Mouse (Mus musculus): ENCODE measurements around the gene Mycbp. TPM values are rescaled to one million over a fixed set of nuclear protein-coding genes. Genes with fewer than 3 reads are reported as not detected.
"Not testable (repeated sequence)": the region's sequence is repeated elsewhere in the genome, so short reads cannot be mapped to it uniquely, and the experiment has no call there.

Mycbp gene
- polyA plus RNA-seq, 1 experiment, result 11.1 TPM

- TF ChIP-seq POLR2A (IDR thresholded peaks at IDR 0.05; ENCODE audit: borderline replicate concordance, extremely low read depth, insufficient read depth, insufficient read length, poor library complexity, severe bottlenecking) (no peak), CTCF (IDR thresholded peaks at IDR 0.05; ENCODE audit: borderline replicate concordance, extremely low read depth, insufficient read depth, insufficient read length) (no peak)
- DNase-seq (ENCODE audit: low read depth), result no peak
Observed at GRCm38 (mm10) chr4:123912431-123912830, 7.8 kb downstream of the Mycbp start.

- TF ChIP-seq POLR2A (IDR thresholded peaks at IDR 0.05; ENCODE audit: borderline replicate concordance, extremely low read depth, insufficient read depth, insufficient read length, poor library complexity, severe bottlenecking) (no peak; the same call in none of the 2 replicates), CTCF (IDR thresholded peaks at IDR 0.05; ENCODE audit: borderline replicate concordance, extremely low read depth, insufficient read depth, insufficient read length) (no peak)
Observed at GRCm38 (mm10) chr4:123916748-123917547, 12.3 kb downstream of the Mycbp start, which contains the start of gene Rragc. Gene Rragc, plus strand, starts transcription at chr4:123917446.

GRCm38 (mm10) chr4:123917548-123918140 lies 13.0 kb downstream of the Mycbp start, which contains the start of gene 4930535I16Rik:
Gene 4930535I16Rik, minus strand, starts transcription at chr4:123918022.
- TF ChIP-seq CTCF (IDR thresholded peaks at IDR 0.05; ENCODE audit: borderline replicate concordance, extremely low read depth, insufficient read depth, insufficient read length), result no peak
- no peak for TF ChIP-seq POLR2A (IDR thresholded peaks at IDR 0.05; ENCODE audit: borderline replicate concordance, extremely low read depth, insufficient read depth, insufficient read length, poor library complexity, severe bottlenecking)
- peak; percentile 19 for DNase-seq (ENCODE audit: low read depth)

More at GRCm38 (mm10) chr4:123916748-123917547, 12.3 kb downstream of the Mycbp start, which contains the start of gene Rragc:
- peak; percentile 99 for DNase-seq (ENCODE audit: low read depth)

GRCm38 (mm10) chr4:123918851-123919250 lies 14.2 kb downstream of the Mycbp start:
- DNase-seq (ENCODE audit: low read depth), result no peak
- TF ChIP-seq CTCF (IDR thresholded peaks at IDR 0.05; ENCODE audit: borderline replicate concordance, extremely low read depth, insufficient read depth, insufficient read length) (no peak), POLR2A (IDR thresholded peaks at IDR 0.05; ENCODE audit: borderline replicate concordance, extremely low read depth, insufficient read depth, insufficient read length, poor library complexity, severe bottlenecking) (no peak)

GRCm38 (mm10) chr4:123921055-123921565 lies 16.5 kb downstream of the Mycbp start:
- TF ChIP-seq POLR2A (IDR thresholded peaks at IDR 0.05; ENCODE audit: borderline replicate concordance, extremely low read depth, insufficient read depth, insufficient read length, poor library complexity, severe bottlenecking), result no peak
- TF ChIP-seq CTCF (IDR thresholded peaks at IDR 0.05; ENCODE audit: borderline replicate concordance, extremely low read depth, insufficient read depth, insufficient read length), result no peak
- no peak for DNase-seq (ENCODE audit: low read depth)

- DNase-seq (ENCODE audit: low read depth), result no peak
Observed at GRCm38 (mm10) chr4:123927961-123928360, 23.3 kb downstream of the Mycbp start.

GRCm38 (mm10) chr4:123929994-123930393 lies 25.4 kb downstream of the Mycbp start:
- TF ChIP-seq POLR2A (IDR thresholded peaks at IDR 0.05; ENCODE audit: borderline replicate concordance, extremely low read depth, insufficient read depth, insufficient read length, poor library complexity, severe bottlenecking) (no peak), CTCF (IDR thresholded peaks at IDR 0.05; ENCODE audit: borderline replicate concordance, extremely low read depth, insufficient read depth, insufficient read length) (peak; percentile 12; the same call in 1 of the 2 replicates)
- no peak for DNase-seq (ENCODE audit: low read depth)

More at GRCm38 (mm10) chr4:123927961-123928360, 23.3 kb downstream of the Mycbp start:
- no peak for TF ChIP-seq POLR2A (IDR thresholded peaks at IDR 0.05; ENCODE audit: borderline replicate concordance, extremely low read depth, insufficient read depth, insufficient read length, poor library complexity, severe bottlenecking)

- no peak for TF ChIP-seq CTCF (IDR thresholded peaks at IDR 0.05; ENCODE audit: borderline replicate concordance, extremely low read depth, insufficient read depth, insufficient read length)
- TF ChIP-seq POLR2A (IDR thresholded peaks at IDR 0.05; ENCODE audit: borderline replicate concordance, extremely low read depth, insufficient read depth, insufficient read length, poor library complexity, severe bottlenecking), result no peak
- DNase-seq (ENCODE audit: low read depth), result peak; percentile 30
Observed at GRCm38 (mm10) chr4:123934306-123934705, 29.7 kb downstream of the Mycbp start.

GRCm38 (mm10) chr4:123936059-123936458 lies 31.4 kb downstream of the Mycbp start:
- no peak for TF ChIP-seq POLR2A (IDR thresholded peaks at IDR 0.05; ENCODE audit: borderline replicate concordance, extremely low read depth, insufficient read depth, insufficient read length, poor library complexity, severe bottlenecking)
- TF ChIP-seq CTCF (IDR thresholded peaks at IDR 0.05; ENCODE audit: borderline replicate concordance, extremely low read depth, insufficient read depth, insufficient read length), result no peak
- DNase-seq (ENCODE audit: low read depth), result no peak

- peak; percentile 91 for DNase-seq (ENCODE audit: low read depth)
- peak; percentile 77; the same call in 1 of the 2 replicates for TF ChIP-seq CTCF (IDR thresholded peaks at IDR 0.05; ENCODE audit: borderline replicate concordance, extremely low read depth, insufficient read depth, insufficient read length)
- no peak for TF ChIP-seq POLR2A (IDR thresholded peaks at IDR 0.05; ENCODE audit: borderline replicate concordance, extremely low read depth, insufficient read depth, insufficient read length, poor library complexity, severe bottlenecking)
Observed at GRCm38 (mm10) chr4:123939838-123940237, 35.2 kb downstream of the Mycbp start.

- not testable (repeated sequence) for DNase-seq (ENCODE audit: low read depth)
Observed at GRCm38 (mm10) chr4:123940878-123941277, 36.2 kb downstream of the Mycbp start.
